Mouse (Mus musculus): ENCODE data around the gene Arhgap17.

Gene Arhgap17

DNA sequence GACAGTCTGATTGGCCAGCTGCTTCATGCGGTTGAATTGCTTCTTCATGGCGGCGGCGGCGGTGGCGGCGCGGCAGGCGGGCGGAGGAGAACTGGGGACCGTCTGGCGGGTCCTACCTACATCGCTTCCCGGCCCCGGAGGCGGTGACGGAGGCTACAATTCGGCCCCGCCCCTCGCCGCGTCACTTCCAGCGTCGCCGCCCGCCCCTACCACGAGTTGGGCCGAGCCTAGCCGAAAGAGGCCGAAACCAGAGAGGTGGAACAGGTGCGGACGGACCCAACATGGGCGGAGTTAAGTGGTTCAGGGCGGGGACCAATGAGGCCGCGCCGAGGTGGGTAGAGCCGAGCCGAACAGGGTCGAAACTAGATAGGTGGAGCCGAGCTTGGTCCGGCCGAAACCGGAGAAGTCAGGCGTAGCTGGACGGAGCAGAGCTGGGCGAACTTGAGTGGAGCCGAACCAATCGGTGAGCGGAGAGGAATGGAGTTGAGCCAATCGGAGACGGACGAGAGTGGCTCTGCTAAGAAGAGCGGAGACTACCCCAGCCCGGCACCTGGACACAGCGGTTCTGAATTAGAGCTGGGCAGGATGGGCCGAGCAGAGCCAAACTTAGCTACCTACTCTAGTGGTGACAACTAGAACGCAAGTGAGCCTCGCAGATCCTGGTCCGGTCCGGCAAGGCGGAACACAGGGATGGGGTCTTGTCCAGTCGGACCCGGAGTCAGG, at the start of gene Arhgap17, which contains the start of gene Lcmt1:
Arhgap17 (minus strand) TSS at position 157 of the 723 bp plus-strand sequence.
Lcmt1 (plus strand) TSS at position 26 of the 723 bp plus-strand sequence.
- peak; percentile 98 for DNase-seq

DNA sequence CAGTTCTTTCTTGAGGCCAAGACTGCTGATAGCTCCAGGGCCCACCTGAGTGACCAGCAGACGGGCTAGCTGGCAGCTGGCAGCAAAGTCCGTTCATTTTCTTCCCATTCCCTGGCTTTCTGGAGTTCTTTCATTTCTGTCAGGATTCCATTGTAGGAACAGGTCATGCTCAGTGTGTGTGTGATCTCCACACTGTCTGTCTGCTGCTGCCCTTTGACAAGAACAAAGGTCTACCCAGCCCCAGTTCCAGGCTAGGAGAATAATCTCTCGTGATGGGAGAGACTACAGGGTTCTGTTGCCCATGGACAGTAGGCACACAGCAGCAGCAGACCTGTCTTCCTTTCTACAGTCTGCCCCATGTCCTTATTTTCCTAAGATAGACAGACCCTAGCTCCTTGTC, 47.9 kb upstream of the Arhgap17 start:
- DNase-seq, result peak; percentile 47 to 56

DNA sequence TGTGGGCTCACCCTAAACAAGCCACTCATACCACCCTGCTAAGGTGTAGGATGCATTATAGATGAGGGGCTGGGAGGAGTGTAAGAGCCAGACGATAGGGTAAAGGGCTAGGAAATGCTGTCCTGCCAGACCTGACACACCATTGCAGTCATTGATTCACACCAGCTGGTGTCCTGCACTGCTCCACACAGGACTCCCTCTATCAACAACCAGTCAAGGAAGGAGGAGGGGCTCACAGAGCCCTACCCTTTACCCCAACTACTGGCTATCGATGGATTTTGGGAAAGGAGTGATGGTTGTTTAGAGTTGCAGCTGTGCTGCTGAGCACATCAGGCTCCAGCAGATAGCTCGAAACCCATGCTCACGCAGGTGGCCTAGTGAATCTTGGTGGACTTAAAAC, 47.1 kb upstream of the Arhgap17 start:
- no peak for DNase-seq

DNA sequence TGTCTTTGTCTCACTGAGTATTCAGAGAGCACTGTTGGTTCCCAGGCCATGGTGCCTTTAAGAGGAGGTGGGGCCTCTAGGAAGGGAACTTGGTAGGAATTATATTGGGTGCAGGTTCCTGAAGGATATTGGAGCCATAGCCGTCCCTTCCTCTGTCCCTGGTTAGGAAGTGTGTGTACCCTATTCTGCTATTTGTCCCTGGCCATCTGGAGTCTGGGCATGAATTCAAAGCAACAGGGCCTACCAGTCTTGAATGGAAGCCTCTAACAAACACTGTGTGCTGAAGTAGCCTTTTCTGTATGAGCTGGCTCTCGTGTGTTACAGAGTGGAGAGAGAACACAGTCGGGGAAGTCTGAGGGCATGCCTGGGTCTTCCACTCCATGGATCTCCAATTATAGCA, 42.4 kb upstream of the Arhgap17 start:
- no peak for DNase-seq

DNA sequence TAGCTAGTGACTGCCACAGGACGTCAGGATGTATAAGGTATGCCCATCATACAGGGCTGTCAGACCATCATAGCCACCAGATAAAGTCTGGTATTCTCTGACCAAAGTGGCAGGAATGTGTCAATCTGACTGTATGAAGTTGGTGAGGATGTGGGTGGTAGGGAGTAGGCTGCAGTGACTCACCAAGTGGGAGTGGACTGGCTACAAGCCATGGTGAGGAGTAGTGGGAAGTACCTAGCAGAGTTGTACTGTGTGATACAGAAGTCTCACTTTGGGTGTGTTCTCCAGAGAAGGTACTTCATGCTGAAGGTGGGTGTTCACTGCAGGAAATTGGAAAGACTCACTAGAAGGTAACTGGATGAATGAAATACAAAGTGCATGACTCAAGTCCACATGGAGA, 41.4 kb upstream of the Arhgap17 start:
- no peak for DNase-seq

DNA sequence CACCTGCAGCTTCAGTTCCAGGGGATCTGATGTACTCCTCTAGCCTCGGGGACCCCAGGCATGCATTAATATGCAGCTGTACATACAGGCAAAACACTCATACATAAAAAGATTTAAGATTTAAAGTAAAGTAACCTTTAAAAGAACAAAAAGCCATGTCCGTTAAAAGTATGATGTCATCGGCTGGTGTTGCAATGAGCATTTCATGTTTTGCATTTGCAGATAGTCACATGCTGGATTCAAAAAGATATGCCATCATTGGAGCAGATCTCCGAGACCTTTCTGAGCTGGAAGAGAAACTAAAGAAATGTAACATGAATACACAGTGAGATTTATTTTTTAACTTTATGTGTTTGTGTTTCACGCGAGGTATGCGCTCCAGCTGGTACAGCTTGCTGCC, 40.8 kb upstream of the Arhgap17 start:
- DNase-seq, result no peak

DNA sequence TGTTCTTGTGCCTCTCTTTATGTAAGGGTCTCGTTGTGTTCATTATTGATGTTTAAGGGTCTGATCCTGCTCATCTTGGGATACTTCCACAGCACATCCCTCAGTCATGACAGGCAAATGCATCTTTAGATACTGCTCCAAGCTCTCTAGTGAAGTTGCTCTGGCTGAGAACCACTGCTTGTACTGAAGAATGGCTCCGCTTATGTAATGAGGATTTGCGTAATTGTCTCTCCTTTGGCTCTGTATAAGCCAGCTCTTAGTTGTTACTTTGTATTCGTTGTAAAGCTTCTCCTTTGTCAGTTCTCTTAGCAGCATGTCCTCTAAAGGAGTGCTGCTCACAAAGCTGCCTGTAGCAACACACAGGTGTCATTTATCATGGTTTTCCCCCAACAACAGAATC, 37.3 kb upstream of the Arhgap17 start:
- no peak for DNase-seq

DNA sequence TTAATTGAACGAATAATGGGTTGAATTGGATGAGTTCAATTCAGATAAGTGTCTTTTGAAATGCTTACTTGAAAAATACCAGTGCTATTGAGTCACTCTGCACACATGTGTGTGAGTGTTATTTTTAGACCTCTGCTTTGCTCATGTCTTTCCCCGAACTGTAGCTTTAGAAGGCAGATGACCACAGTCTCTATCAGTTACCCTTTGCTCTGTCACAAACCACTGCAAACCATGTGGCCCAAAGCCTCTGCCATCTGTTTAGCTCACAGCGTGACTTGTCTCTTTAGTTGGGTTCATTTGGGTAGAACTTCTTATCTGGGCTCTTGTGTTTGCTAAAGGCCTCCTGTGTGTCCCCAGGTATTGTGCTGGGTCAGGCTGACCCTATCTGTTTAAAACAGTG, 35.9 kb upstream of the Arhgap17 start:
- DNase-seq, result no peak

DNA sequence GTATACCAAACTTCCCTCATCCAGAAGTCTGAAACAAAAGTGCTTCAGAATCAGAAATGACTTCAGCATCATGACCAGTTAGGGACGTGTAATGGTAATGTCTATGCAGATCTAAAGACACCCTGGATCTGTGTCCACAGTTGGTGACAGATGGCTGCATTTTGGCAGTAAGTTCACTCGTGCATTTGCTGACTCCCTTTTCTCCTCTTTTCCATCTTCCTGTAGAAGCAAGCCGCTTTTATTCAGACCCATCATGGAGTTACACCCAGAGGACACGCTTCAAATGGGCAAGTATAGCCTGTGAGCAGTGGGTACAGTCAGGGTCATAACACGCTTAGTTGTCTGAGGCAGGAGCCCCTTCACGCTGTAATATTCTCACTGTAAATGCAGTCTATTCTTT, 34.5 kb upstream of the Arhgap17 start:
- no peak for DNase-seq

DNA sequence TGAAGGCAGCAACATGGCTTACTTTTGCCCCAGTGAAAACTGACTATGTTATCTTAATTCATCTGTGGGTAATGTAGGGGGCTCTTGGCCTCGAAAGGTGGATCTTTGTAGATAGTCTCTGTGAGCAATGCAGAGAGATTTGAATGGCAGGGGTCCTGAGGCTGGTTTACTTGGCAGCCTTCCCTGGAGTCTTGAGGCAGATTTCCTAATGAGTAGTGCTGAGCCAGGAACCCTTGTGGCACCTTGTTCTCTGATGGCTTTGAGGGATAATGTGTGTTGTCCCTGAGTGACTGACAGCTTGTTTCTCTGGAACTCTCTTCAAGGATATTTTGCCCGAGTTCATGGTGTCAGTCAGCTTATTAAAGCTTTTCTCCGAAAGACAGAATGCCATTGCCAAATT, 31.4 kb upstream of the Arhgap17 start:
- no peak for DNase-seq

DNA sequence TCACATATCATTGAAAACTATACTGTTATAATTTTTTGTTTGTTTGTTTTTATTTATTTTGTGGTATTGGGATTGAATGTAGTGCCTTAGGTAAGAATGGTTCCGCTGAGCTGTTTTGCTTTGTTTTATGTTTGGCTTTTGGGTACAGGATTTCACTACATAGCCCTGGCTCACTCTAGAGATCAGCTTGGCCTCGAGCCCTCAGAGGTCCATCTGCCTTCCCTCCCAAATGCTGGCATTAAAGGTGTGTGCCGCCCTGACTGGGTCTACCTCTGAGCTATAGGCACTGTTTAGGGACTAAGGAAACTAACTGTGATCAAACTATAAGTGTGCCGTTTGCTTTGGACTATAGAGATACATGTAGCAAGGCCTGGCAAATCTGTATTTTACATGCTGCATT, 29.6 kb upstream of the Arhgap17 start:
- DNase-seq, result no peak

DNA sequence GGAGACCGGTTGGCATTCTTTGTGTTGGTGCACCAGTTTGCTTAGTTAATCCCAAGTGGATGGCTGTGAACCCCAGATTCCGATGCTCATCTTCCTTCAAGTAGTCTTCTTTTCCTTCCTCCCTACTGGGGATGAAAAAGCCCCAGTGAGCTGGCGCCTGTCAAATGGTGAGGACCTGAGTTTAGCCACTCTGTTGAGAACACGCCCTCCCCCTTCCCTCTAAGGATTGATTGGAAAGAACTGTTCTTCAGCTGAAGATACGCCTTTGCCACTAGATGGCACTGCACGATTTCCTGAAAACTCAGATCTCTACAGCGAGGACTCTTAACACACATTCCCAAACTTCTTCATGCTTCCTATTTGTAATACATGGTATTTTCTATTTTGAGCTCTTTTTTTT, 29.1 kb upstream of the Arhgap17 start:
- peak; percentile 41 to 58 for DNase-seq

DNA sequence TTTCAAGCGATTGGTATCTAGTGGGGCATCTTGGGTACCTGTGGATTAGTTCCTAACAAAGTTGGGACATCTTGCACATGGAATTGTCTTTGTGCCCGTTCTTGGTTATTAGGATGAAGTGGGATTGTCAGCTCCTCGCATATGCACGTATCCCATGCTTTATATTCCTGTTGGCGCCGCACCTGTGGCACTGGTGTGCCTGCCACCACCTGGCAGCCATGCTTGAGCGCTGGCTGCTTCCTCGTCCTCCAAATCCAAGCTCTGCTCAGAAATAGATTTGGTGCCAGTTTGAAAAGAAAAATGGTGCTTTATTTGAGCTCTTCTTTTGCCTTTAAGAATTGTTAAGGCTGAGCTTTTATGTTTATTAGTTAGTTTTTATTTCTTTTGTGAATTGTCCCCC, 28.2 kb upstream of the Arhgap17 start:
- DNase-seq, result no peak

DNA sequence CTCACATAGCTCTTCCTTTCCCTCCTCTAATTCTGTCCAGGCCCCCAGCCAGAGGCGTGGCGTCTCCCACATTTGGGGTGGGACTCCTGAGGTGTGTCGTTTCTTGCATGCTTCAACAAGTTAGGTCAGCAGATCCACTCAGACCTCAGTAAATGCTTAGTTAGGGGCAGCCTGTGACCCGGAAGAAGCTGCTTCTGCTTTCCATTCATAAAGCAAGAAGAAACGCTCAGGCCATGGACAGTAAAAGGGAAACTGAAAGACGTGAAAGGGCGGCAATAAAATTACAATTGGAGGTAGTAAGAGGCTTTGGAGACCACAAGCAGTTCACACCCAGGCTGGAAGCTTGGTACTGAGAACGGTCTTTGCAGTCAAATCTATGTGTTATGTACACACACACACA, 27.7 kb upstream of the Arhgap17 start:
- DNase-seq, result no peak

DNA sequence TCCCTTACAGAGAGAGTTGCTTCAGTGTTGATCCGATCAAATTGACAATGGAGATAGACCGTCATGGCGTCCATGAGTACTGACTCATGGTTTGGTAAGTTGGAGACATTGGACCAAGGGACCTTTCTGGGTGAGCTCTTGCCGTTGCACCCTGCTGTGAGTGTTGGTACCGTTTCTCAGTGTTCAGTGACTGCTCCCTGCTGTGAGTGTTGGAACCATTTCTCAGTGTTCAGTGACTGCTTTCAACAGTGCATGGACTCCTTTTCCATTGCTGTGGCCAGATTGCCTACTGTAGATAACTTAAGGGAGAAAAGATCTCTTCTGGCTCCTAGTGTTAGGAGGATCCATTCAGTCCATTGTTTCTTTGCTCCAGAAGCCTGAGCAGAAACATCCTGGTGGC, 27.2 kb upstream of the Arhgap17 start:
- DNase-seq, result no peak

DNA sequence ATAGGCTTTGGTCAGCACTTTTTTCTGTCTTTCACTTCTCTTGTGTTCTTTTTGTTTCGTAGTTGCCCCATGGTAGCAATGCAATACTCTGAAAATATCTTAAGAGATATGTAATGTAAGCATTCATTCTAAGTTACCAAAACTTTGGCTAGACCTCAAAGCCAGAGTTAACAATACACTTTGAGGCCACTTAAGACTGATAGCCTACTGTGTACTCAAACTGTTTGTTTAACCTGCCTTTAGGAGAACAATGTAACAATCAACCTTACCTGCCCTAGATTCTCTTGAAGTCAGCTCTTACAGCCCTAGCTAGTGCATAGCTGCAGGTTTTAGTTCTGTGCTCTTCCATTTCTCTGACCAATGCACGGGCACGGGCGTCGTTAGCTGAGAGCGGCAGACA, 24.6 kb upstream of the Arhgap17 start:
- no peak for DNase-seq

DNA sequence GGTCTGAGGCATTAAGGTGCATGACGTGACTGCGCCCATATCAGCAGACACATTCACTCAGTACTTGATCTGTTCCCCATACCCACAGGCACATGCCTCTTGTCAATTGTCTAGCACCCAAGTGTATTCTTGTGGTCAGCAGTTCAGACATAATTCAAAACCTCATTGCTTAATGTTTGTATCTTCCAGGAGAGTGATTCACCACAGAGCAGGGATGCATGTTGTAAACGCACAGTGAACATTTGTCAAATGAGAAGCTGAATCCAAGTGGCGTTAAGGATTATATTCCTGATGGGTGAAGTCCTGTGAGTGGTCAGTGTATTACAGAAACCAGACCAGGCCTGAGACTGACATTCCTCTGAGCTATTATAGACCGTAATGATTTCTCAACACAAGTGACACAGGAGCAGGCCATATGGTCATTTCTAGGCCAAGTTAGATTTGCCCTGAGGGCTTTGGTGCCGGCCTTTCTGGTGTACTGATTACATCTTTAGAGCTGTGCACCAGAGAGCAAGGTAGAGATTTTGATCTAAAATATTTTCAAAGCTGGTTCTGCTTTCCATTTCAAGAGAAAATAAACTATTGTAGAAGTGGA, 20.1 kb upstream of the Arhgap17 start:
- DNase-seq, result no peak

DNA sequence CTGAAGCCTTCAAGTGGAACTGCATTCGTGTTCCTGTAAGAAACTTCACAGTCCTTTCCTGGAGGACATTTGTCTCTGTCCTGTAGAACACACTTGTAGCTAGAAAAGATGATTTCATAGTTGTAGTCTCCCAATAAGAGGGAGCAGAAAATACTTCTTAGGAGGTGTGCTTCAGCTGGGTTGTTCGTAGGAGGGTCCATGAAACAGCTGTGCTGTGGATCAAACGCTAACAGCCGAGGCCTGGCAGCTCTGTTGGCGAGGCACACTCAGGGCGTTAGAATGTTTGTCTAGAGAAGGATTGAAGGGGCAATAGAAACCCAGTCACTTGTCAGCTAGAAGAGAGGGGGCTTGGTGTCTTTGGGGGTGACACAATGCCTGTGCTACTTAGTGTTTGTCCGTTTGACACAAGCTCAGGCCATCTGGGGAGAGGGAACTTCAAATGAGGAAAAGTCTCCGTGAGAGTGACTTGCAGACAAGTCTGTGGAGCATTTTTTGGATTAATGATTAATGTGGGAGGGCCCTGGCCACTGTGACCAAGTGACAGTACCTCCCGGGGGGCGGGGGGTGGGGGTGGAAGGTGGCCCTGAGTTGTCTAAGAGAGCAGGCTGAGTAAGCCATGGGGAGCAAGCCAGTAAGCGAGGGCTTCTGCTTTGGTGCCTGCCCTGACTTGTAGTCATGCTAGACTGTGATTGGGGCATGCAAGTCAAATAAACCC, 16.1 kb upstream of the Arhgap17 start:
- DNase-seq, result peak; percentile 36 to 71

DNA sequence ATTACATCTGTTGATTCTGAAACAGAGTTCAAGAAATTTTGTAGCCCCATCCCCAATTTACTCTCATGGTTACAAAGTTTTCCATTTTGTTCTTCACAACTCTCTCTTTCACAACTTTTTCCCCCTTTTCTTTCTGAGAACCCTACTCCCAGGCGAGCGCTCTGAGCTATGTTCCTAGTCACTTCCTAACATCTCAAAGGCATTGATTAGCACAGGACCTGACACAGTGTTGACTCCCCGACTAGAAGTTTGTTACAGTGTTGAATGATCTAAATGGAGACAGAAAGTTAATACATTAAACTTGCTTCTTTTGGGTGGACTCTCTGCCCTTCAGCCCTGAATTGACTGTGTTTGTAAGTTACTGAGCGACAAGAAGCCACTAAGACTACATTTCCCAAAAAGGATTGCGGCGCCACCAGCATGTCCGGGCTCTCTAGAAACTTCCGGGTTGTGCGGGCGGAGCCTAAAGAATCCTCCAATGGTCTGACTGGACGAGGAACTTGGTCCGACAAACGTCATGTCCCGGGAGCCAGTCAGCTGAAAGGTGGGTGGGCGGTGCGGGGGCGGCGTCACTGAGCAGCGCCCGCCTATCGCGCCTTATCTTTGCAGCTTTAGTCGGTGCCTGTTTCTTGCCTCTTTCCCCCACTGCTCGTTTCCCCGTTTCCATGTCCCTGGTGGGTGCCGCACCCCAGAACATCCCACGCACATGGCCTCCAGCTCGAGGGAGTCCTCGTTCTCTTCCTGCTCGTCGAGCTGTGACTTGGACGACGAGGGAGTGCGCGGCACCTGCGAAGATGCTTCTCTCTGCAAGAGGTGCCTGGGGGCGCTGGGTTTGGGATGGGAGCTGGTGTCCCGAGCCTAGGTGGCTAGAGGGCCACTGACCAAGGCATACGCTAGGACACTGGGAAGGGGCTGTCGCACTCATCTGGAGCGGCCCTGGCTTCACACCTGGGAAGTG, 8.0 kb upstream of the Arhgap17 start:
- DNase-seq, result peak; percentile 97 to 98

DNA sequence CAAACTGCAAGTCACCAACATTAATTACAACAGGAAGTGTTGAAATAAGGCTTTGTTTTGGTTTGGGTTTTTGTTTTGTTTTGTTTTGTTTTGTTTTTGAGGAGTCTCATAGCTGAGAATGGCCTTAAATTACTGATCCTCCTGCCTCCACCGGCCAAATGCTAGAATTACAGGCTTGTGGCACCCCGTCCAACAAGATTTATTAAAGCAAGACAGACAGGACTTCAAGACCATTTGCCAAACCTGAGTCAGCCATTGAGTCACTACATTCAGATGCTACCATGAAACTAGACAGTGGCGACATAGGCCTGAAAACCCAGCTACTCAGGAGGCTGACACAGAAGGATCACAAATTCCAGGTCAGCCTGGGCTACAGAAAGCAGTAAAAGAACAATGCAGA, 1.8 kb upstream of the Arhgap17 start:
- peak in 1 of 2 experiments; percentile 46 for DNase-seq

DNA sequence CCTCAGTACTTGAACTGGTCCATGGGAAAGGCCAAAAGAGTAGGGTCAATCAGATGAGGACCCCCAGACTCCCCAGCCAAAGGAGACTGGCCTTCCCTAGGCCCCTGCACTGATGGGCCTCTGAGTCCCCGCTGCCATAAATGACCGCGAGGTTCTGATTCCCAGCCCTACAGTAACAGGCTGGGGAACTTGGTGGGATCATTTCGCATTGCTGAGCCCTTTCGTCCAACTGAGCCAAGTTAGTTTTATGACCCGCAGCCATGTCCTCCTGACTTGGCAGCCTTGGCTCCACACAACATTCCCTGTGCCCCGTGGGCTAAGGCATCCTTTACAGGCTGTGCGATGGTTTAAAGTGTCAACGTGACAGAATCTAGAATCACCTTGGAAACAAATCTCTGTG, 985 bp upstream of the Arhgap17 start:
- no peak for DNase-seq

DNA sequence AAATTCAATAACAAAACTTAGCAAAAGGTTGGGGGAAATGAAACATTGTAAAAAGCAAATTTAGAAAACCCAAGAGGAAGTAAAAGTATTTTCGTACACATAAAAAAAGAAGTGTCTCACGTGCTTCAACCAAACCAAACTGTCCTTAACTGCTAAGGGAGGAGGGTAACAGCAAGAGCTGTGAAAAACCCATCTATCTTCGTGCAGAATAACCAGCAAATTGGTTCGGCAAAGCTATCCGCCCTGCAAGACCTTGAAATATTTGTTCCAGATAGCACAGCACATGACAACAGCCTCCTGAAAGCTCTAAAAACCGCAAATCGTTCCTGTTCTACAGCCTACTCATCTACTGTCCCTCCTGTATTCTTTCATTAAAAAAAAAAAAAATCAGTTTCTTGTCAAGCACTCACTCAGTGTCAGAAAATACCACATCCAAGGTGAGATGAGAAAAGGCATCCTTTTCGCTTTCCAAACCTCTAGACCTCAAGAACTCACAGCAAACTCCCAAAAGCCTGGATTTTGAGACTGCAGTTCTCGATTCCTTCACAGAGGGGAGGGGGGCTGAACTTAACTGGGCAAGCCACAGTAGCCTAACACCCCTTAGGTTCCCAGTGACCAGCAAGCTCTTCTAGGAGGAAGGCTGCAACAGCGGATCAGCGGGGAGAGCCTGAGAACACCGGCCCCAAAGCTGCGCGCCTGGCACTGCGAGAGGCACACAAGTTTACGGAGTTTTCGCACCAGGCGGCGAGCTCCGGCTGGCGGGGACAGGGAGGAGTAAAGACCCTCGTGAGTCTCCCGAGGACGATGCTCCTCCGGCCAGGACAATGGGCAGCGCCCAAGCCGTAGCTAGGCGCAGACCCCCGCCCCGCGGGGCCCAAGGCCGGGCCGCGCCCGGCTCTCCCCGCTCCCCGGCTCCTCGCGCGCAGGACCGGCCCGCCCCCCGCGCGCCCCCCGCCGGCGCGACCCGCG, 653 bp downstream of the Arhgap17 start:
- DNase-seq, result peak in 1 of 2 experiments; percentile 47

Measured in kidney, adult 8-10 months (tissue).